Mouse (Mus musculus) liver, adult 2 months (tissue): ENCODE data around the gene Bmp7.

Source experiments
- CTCF ChIP-seq: fragments of 200-500 bp; IDR thresholded peaks from 2 replicates; pipeline ENCODE4 v1.5.1; 2011; ENCODE audit warnings: low read depth, low read length, control low read depth
- POLR2A ChIP-seq: fragments of 200-500 bp; IDR thresholded peaks from 2 replicates; pipeline ENCODE4 v1.6.1; 2011; ENCODE audit warnings: low read length, control low read depth; ENCODE audit not compliant: insufficient read depth; ENCODE audit errors: extremely low read depth

DNA sequence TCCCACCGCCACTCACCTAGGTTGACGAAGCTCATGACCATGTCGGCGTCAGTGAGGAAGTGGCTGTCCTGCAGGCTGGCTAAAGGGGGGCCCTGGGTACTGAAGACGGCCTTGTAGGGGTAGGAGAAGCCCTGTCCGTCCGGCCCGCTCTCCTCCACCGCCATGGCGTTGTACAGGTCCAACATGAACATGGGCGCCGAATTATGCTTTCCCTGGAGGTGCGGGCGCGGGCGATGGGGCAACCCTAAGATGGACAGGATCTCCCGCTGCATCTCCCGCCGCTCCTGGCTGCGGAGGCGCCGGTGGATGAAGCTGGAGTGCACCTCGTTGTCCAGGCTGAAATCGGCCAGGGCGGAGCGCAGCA is 500 bp downstream of the Bmp7 start:
- TF ChIP-seq CTCF (no peak), POLR2A (no peak)
